Mouse (Mus musculus): ENCODE measurements at regions not wholly inside any gene's neighbourhood (a gene's known extent, or its start where the extent isn't known, plus 50 kb on each side); places are given as distances from the start of the nearest gene placed in this dataset.
"Not testable (repeated sequence)": the region's sequence is repeated elsewhere in the genome, so short reads cannot be mapped to it uniquely, and the experiment has no call there.

DNA sequence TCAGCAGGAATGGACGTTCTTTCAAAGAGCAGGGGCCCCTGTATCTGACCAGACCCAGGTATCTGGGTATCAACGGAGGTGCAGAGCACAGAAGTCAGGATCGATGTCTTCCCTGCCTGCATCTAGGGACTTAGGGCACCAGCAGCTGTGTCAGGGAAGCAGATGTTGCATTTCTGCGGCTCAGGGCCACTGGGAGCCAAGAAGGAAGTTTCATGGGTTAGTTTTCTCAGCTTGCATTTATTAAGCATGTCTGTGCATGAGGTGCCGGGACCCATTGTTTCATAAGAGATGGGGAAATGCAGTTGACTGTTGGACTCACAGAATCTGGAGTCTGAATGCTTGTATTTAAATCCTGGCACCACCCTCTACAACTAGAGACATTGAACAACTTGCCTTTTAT, 71.3 kb upstream of the Spon1 start:
- no peak for DNase-seq (ENCODE audit: low spot score)

DNA sequence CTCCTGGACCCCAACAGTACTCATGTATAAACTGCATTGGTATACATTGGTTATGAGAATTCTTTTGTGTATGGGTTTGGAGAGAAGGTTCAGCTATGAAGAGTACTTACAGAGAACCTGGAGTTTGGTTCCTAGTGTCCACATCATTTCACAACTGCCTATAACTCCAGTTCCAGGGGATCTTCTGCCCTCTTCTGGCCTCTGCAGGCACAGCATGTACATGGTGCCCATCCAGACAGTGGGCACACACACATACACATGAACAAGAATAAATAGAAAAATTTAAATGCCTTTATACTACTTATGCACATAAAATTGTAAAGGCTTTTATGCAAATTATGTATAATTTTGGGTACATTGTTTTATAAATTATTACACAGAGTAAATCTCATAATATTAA, 59.9 kb upstream of the Spon1 start:
- DNase-seq (ENCODE audit: low spot score), result no peak

DNA sequence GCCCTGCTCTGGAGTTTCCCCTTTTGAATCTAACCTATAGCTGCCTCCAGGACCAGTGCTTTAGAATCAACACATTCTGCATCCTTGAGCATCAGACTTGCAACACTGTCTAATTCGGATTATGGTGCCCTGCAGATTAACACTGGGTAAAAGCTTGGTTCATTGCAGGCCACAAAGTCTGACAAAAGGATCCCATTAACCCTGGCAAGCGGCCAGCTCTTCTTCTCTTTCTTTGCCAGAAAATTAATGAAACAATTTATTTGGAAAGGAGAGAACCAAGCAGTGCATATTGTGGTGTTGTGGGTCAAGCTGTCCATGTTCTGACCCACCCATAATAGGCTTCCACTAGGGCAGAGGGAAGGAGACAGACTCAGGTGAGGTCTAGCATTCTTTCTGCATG, 58.2 kb upstream of the Spon1 start:
- DNase-seq (ENCODE audit: low spot score), result no peak

DNA sequence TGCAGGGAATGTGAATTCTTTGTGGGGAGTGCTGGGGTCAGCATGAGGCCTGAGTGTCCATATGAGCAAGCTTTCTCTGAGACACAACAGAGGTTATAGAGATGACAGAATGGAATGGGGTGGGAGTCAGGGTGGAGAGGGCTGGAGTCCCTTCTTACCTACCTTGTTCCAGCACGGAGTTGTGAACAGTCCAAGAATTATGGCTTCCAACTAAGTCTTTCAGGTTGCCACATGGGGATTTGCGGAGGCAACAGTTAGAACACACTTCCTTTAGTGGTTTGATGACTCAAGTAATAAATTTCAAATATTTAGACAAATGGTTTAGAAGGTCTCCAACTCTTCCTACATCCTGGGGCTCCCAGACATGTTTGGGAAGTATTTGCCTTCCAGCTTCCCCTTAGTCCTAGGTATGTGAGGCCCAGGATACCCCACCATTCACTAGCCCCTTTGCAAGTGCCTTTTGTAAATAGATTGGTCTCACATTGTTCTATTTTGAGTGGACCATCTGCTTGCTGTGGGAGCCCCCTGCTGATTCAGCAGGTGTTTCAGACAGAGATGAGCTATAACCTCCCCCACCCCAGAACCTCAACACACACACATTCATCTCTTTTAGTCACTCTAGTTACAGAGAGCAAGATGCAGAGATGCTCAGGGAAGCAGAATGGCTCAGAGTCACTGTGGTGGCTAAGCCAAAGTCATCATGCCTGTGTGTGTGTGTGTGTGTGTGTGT, 55.1 kb upstream of the Spon1 start:
- DNase-seq (ENCODE audit: low spot score), result no peak

DNA sequence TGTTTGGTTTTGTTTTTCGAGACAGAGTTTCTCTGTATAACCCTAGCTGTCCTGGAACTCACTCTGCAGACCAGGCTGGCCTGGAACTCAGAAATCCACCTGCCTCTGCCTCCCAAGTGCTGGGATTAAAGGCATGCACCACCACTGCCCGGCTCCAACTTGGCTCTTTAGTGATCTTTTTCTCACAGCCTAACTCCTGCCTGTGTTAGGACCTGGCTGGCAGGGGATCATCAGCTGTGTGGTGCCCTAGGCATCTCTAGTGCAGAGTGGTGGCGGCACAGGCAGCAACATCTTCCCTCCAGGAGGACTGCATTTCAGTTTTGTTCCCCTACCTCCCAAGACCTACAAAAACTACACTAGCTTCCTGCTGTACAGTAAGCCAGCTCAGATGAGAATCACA, 54.4 kb upstream of the Spon1 start:
- not testable (repeated sequence) for DNase-seq (ENCODE audit: low spot score)
